Mouse (Mus musculus): ENCODE data around the gene Frmd7.

The Frmd7 gene

DNA sequence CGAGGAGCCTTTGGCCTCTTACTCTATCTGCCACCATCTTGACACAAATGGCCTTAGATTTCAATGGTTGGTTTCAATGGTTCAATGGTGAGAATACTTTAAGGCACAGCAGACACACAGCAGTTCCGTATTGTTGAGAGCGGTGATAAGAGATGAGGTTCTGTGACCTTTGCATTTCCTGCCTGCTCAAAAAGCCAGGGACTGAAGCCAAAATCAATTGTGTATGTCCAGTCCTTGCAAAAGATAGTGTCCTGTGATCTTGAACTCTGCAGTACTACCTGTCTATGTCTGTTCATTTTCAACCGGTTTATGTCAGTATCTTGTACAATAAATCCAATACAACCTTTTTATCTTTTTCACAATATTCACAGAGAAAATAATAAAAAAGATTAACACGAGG, 77.8 kb downstream of the Frmd7 start:
- no peak for DNase-seq (ENCODE audit: low spot score)

DNA sequence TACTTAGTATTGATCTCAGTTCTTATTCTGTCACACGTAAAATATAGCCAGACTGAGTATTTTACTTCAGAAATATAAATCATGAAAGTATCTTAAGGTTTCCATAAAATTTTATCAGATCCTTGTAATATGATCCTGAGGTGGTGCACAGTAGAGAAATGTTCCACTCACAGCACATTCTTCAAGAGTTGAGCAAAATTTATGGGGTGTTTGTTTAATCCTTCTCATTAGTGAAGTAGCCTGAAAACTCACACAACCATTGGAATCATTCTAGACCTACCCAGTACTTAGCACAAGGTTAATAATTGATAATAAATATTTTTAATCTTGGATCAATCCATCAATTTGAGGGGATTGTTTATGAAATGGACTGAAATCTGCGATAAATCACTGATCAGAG, 78.7 kb downstream of the Frmd7 start:
- DNase-seq (ENCODE audit: low spot score) = no peak

DNA sequence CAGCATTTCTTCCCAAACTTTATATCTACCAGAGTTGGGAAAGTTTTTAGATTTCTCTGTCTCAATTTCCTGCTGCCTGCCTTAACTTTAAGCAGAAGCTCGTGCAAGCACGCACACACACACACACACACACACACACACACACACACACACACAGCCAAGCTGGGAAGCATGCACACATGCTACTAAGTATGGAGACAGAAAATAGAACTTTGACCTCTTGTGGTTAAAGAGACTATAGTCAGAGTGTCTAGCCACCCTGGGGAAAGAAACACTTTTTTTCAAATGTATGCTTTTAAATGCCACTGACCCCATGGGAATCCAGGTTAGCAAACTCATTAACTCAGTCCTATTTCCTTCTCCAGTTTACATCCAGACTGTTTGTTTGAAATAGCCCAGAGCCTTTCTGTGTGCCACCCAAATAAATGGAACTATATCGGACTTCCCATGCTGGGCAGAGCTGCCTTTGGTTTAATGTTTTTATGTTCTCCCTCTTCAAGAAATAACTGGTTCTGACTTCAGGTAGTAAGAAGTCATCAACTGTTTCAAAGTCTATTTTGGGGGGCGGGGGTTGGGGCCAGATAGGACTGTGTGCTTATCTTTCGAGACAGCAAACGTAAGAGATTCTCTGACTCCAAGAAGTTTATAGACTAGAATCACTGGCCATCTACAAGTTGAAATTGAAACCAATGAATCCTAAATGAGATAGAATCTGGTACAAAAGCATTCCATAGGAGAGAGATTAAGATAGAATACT, 91.9 kb downstream of the Frmd7 start:
- DNase-seq (ENCODE audit: low spot score) = no peak
